Mouse (Mus musculus): ENCODE measurements around the gene C1qa.

DNA sequence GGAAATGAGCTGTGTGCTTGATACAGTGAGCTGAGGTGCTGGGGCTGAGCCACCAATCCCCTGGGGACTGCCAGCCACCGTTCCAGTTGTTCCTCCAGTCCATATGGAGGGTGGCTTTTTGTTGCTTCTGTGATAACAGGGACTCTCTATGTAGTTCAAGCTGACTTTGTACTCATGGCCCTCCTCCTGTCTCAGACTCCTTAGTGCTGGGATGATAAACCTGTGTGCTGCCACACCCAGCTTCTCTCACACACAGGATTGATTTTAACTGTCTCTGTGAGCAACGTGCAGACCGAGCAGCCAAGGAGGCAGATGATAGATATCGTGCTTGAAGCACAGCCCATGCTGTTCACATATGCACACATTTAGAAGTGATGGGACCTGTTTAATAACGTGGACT lies 46.5 kb downstream of the C1qa start:
- no peak for TF ChIP-seq CTCF (conservative IDR thresholded peaks at IDR 0.05; ENCODE audit: low read length)
- TF ChIP-seq POU5F1 (IDR thresholded peaks at IDR 0.05; ENCODE audit: borderline replicate concordance, low read length) = no peak
- TF ChIP-seq NANOG (IDR thresholded peaks at IDR 0.05; ENCODE audit: borderline replicate concordance, low read length) = no peak

Data from E14TG2a.4 (cell line).